Mouse (Mus musculus): ENCODE results near the gene Map3k9. TPM values are rescaled to one million over a fixed set of nuclear protein-coding genes. Genes with fewer than 3 reads are reported as not detected.

The Map3k9 gene
- 2.3 and 7.1 TPM in 2 replicates for total RNA-seq (2017)

GRCm38 (mm10) chr12:81781105-81781909 lies at the start of gene Map3k9:
TSS of gene Map3k9 (minus strand) at chr12:81781175.
- peak; percentile 97 to 98 for ATAC-seq (replicated peaks in 1 of 2; ENCODE audit: insufficient read depth in 1 of 2, low FRiP score in 2 of 2, low TSS enrichment in 1 of 2, low read depth in 1 of 2, poor library complexity in 2 of 2, severe bottlenecking in 2 of 2)

- ATAC-seq (replicated peaks in 1 of 2; ENCODE audit: insufficient read depth in 1 of 2, low FRiP score in 2 of 2, low TSS enrichment in 1 of 2, low read depth in 1 of 2, poor library complexity in 2 of 2, severe bottlenecking in 2 of 2) = no peak
Measured at GRCm38 (mm10) chr12:81828355-81828754, 47.4 kb upstream of the Map3k9 start.

- ATAC-seq (replicated peaks in 1 of 2; ENCODE audit: insufficient read depth in 1 of 2, low FRiP score in 2 of 2, low TSS enrichment in 1 of 2, low read depth in 1 of 2, poor library complexity in 2 of 2, severe bottlenecking in 2 of 2) = no peak
Measured at GRCm38 (mm10) chr12:81822778-81823480, 42.0 kb upstream of the Map3k9 start.

GRCm38 (mm10) chr12:81822176-81822575 lies 41.2 kb upstream of the Map3k9 start:
- ATAC-seq (replicated peaks in 1 of 2; ENCODE audit: insufficient read depth in 1 of 2, low FRiP score in 2 of 2, low TSS enrichment in 1 of 2, low read depth in 1 of 2, poor library complexity in 2 of 2, severe bottlenecking in 2 of 2) = no peak

- ATAC-seq (replicated peaks in 1 of 2; ENCODE audit: insufficient read depth in 1 of 2, low FRiP score in 2 of 2, low TSS enrichment in 1 of 2, low read depth in 1 of 2, poor library complexity in 2 of 2, severe bottlenecking in 2 of 2) = no peak
Measured at GRCm38 (mm10) chr12:81820700-81821099, 39.7 kb upstream of the Map3k9 start.

GRCm38 (mm10) chr12:81817126-81817505 lies 36.1 kb upstream of the Map3k9 start:
- no peak for ATAC-seq (replicated peaks in 1 of 2; ENCODE audit: insufficient read depth in 1 of 2, low FRiP score in 2 of 2, low TSS enrichment in 1 of 2, low read depth in 1 of 2, poor library complexity in 2 of 2, severe bottlenecking in 2 of 2)

- no peak for ATAC-seq (replicated peaks in 1 of 2; ENCODE audit: insufficient read depth in 1 of 2, low FRiP score in 2 of 2, low TSS enrichment in 1 of 2, low read depth in 1 of 2, poor library complexity in 2 of 2, severe bottlenecking in 2 of 2)
Measured at GRCm38 (mm10) chr12:81816330-81817125, 35.6 kb upstream of the Map3k9 start.

- ATAC-seq (replicated peaks in 1 of 2; ENCODE audit: insufficient read depth in 1 of 2, low FRiP score in 2 of 2, low TSS enrichment in 1 of 2, low read depth in 1 of 2, poor library complexity in 2 of 2, severe bottlenecking in 2 of 2) = no peak
Measured at GRCm38 (mm10) chr12:81814742-81815141, 33.8 kb upstream of the Map3k9 start.

- no peak for ATAC-seq (replicated peaks in 1 of 2; ENCODE audit: insufficient read depth in 1 of 2, low FRiP score in 2 of 2, low TSS enrichment in 1 of 2, low read depth in 1 of 2, poor library complexity in 2 of 2, severe bottlenecking in 2 of 2)
Measured at GRCm38 (mm10) chr12:81810417-81810816, 29.4 kb upstream of the Map3k9 start.

- ATAC-seq (replicated peaks in 1 of 2; ENCODE audit: insufficient read depth in 1 of 2, low FRiP score in 2 of 2, low TSS enrichment in 1 of 2, low read depth in 1 of 2, poor library complexity in 2 of 2, severe bottlenecking in 2 of 2) = no peak
Measured at GRCm38 (mm10) chr12:81808596-81808995, 27.6 kb upstream of the Map3k9 start.

- no peak for ATAC-seq (replicated peaks in 1 of 2; ENCODE audit: insufficient read depth in 1 of 2, low FRiP score in 2 of 2, low TSS enrichment in 1 of 2, low read depth in 1 of 2, poor library complexity in 2 of 2, severe bottlenecking in 2 of 2)
Measured at GRCm38 (mm10) chr12:81807953-81808352, 27.0 kb upstream of the Map3k9 start.

- ATAC-seq (replicated peaks in 1 of 2; ENCODE audit: insufficient read depth in 1 of 2, low FRiP score in 2 of 2, low TSS enrichment in 1 of 2, low read depth in 1 of 2, poor library complexity in 2 of 2, severe bottlenecking in 2 of 2) = no peak
Measured at GRCm38 (mm10) chr12:81807529-81807837, 26.5 kb upstream of the Map3k9 start.

GRCm38 (mm10) chr12:81806759-81807528 lies 26.0 kb upstream of the Map3k9 start:
- peak; percentile 85 to 97 for ATAC-seq (replicated peaks in 1 of 2; ENCODE audit: insufficient read depth in 1 of 2, low FRiP score in 2 of 2, low TSS enrichment in 1 of 2, low read depth in 1 of 2, poor library complexity in 2 of 2, severe bottlenecking in 2 of 2)

- no peak for ATAC-seq (replicated peaks in 1 of 2; ENCODE audit: insufficient read depth in 1 of 2, low FRiP score in 2 of 2, low TSS enrichment in 1 of 2, low read depth in 1 of 2, poor library complexity in 2 of 2, severe bottlenecking in 2 of 2)
Measured at GRCm38 (mm10) chr12:81806114-81806513, 25.1 kb upstream of the Map3k9 start.

- ATAC-seq (replicated peaks in 1 of 2; ENCODE audit: insufficient read depth in 1 of 2, low FRiP score in 2 of 2, low TSS enrichment in 1 of 2, low read depth in 1 of 2, poor library complexity in 2 of 2, severe bottlenecking in 2 of 2) = no peak
Measured at GRCm38 (mm10) chr12:81803803-81804202, 22.8 kb upstream of the Map3k9 start.

- no peak for ATAC-seq (replicated peaks in 1 of 2; ENCODE audit: insufficient read depth in 1 of 2, low FRiP score in 2 of 2, low TSS enrichment in 1 of 2, low read depth in 1 of 2, poor library complexity in 2 of 2, severe bottlenecking in 2 of 2)
Measured at GRCm38 (mm10) chr12:81803016-81803415, 22.0 kb upstream of the Map3k9 start.

GRCm38 (mm10) chr12:81801134-81801533 lies 20.2 kb upstream of the Map3k9 start:
- ATAC-seq (replicated peaks in 1 of 2; ENCODE audit: insufficient read depth in 1 of 2, low FRiP score in 2 of 2, low TSS enrichment in 1 of 2, low read depth in 1 of 2, poor library complexity in 2 of 2, severe bottlenecking in 2 of 2) = no peak

Measured in hematopoietic stem cell, adult 5-6 weeks (primary cell).